8 mouse cellular contexts compared by ENCODE assay signal in genomic region chr1:180811596-180812462, GRCm38 (mm10). TPM values are rescaled to one million over a fixed set of nuclear protein-coding genes. Genes with fewer than 3 reads are reported as not detected.
DNase-seq lines count a peak whose midpoint lies in the region; ATAC-seq and TF ChIP-seq lines count a peak whose summit lies in the region.

No protein-coding gene starts in this region.

- no peak for DNase-seq in heart, postnatal 25 days (ENCODE audit: low spot score)
- DNase-seq in embryonic facial prominence, embryonic 14.5 days (ENCODE audit: low spot score), result no peak
- peak; percentile 70 for DNase-seq in kidney, adult 9 months
- peak; percentile 92 for DNase-seq in midbrain, embryonic 11.5 days (ENCODE audit: low spot score, missing footprints)
- no peak for DNase-seq in frontal cortex, postnatal 10 days (ENCODE audit: low spot score in 2 of 2)
- no peak for DNase-seq in right cerebral cortex, postnatal 25 days

- H3K9me3 ChIP-seq in heart, embryonic 13.5 days, result no peaks in the 10 kb centered on the region
- H3K9me3 ChIP-seq in E14TG2a.4 (ENCODE audit: low read length), result no peaks in the 10 kb centered on the region
- no peaks in the 10 kb centered on the region for H3K9me3 ChIP-seq in embryonic facial prominence, embryonic 14.5 days (ENCODE audit: control insufficient read depth, low read length)
- H3K9me3 ChIP-seq in midbrain, embryonic 11.5 days (ENCODE audit: control insufficient read depth, low read length), result no peaks in the 10 kb centered on the region

- TF ChIP-seq CTCF in E14TG2a.4 (conservative IDR thresholded peaks at IDR 0.05; ENCODE audit: low read length), result peak; percentile 61

- peak overlapping the region; percentile 65 for H3K4me2 ChIP-seq in heart, embryonic 13.5 days
- H3K4me2 ChIP-seq in embryonic facial prominence, embryonic 14.5 days (ENCODE audit: low read depth, low read length), result peak overlapping the region; percentile 59
- peak overlapping the region; percentile 44 for H3K4me2 ChIP-seq in midbrain, embryonic 11.5 days

- WGBS in heart, embryonic 13.5 days, result 2% methylated on average over 27 of the region's 27 CpGs
- WGBS in embryonic facial prominence, embryonic 14.5 days, result 3% methylated on average over 27 of the region's 27 CpGs
- WGBS in midbrain, embryonic 11.5 days, result 6% methylated on average over 27 of the region's 27 CpGs

- H3K4me1 ChIP-seq in heart, embryonic 13.5 days, result peaks cover 50% of the 10 kb centered on the region
- peaks cover 58% of the 10 kb centered on the region for H3K4me1 ChIP-seq in E14TG2a.4 (replicated peaks; ENCODE audit: low read depth, low read length)
- peaks cover 30% of the 10 kb centered on the region for H3K4me1 ChIP-seq in embryonic facial prominence, embryonic 14.5 days (ENCODE audit: control insufficient read depth, insufficient read depth, low read length)
- H3K4me1 ChIP-seq in midbrain, embryonic 11.5 days (ENCODE audit: control insufficient read depth, insufficient read depth, low read length), result peaks cover 25% of the 10 kb centered on the region

- H3K9ac ChIP-seq in heart, embryonic 13.5 days, result peak overlapping the region; percentile 100
- peak overlapping the region; percentile 98 for H3K9ac ChIP-seq in embryonic facial prominence, embryonic 14.5 days (ENCODE audit: low read depth, low read length)
- peak overlapping the region; percentile 98 for H3K9ac ChIP-seq in midbrain, embryonic 11.5 days (ENCODE audit: low read length)

- intact Hi-C loops in heart, postnatal 25 days (cut with DNase I), result loop anchor here (1.0 to 2.0 kb wide), 3 partner anchors 33 to 43 kb away; no protein-coding TSS in a partner anchor

- peak overlapping the region; percentile 100 for H3K27ac ChIP-seq in heart, embryonic 13.5 days (replicated peaks)
- H3K27ac ChIP-seq in embryonic facial prominence, embryonic 14.5 days (replicated peaks; ENCODE audit: low read depth, low read length), result peak overlapping the region; percentile 100
- H3K27ac ChIP-seq in midbrain, embryonic 11.5 days (ENCODE audit: low read depth, low read length), result peak overlapping the region; percentile 97

- no peak for ATAC-seq in heart, embryonic 13.5 days (ENCODE audit: extremely low read depth, insufficient number of reproducible peaks, low FRiP score, low TSS enrichment)
- ATAC-seq in embryonic facial prominence, embryonic 14.5 days (ENCODE audit: low read depth), result no peak
- ATAC-seq in midbrain, embryonic 11.5 days (ENCODE audit: low FRiP score), result no peak

- H3K27me3 ChIP-seq in heart, embryonic 13.5 days (replicated peaks), result no peaks in the 10 kb centered on the region
- no peaks in the 10 kb centered on the region for H3K27me3 ChIP-seq in E14TG2a.4 (ENCODE audit: insufficient read depth, low read length)
- H3K27me3 ChIP-seq in embryonic facial prominence, embryonic 14.5 days (replicated peaks; ENCODE audit: control insufficient read depth, insufficient read depth, low read length), result no peaks in the 10 kb centered on the region
- H3K27me3 ChIP-seq in midbrain, embryonic 11.5 days (ENCODE audit: control insufficient read depth, insufficient read depth, low read length), result no peaks in the 10 kb centered on the region

- peak overlapping the region; percentile 100 for H3K4me3 ChIP-seq in heart, embryonic 13.5 days
- peak overlapping the region; percentile 97 for H3K4me3 ChIP-seq in E14TG2a.4 (replicated peaks; ENCODE audit: low read length)
- H3K4me3 ChIP-seq in embryonic facial prominence, embryonic 14.5 days (ENCODE audit: low read depth, low read length), result peak overlapping the region; percentile 76
- peak overlapping the region; percentile 94 for H3K4me3 ChIP-seq in midbrain, embryonic 11.5 days (ENCODE audit: low read depth, low read length)

- H3K36me3 ChIP-seq in heart, embryonic 13.5 days, result peaks cover 41% of the 10 kb centered on the region
- H3K36me3 ChIP-seq in E14TG2a.4 (ENCODE audit: insufficient read depth, low read length), result peaks cover 46% of the 10 kb centered on the region
- peaks cover 40% of the 10 kb centered on the region for H3K36me3 ChIP-seq in embryonic facial prominence, embryonic 14.5 days (ENCODE audit: control insufficient read depth, insufficient read depth, low read length)
- H3K36me3 ChIP-seq in midbrain, embryonic 11.5 days (ENCODE audit: control insufficient read depth, insufficient read depth, low read length), result peaks cover 21% of the 10 kb centered on the region

RNA-seq across cellular contexts. Expression of gene H3f3a, which starts 1.9 kb away (rescaled TPM):
- 1,623 and 1,726 TPM in 2 replicates for polyA plus RNA-seq in heart, embryonic 13.5 days (2015; fragmentation: Nextera tagmentation; extraction: Ambion mirVana)
- total RNA-seq in heart, postnatal 25 days (2021), result 100 to 1,000 TPM; 494 to 517 TPM
- 2,156 and 2,321 TPM in 2 replicates for polyA plus RNA-seq in embryonic facial prominence, embryonic 14.5 days (2014; fragmentation: Nextera tagmentation; extraction: Ambion mirVana)
- 3,662 and 3,728 TPM in 2 replicates for polyA plus RNA-seq in midbrain, embryonic 11.5 days (2014; fragmentation: Nextera tagmentation; extraction: Ambion mirVana)

RNA-seq across cellular contexts. Expression of gene Sde2, which starts 39.1 kb away (rescaled TPM):
- 22.0 and 23.9 TPM in 2 replicates for polyA plus RNA-seq in heart, embryonic 13.5 days (2015; fragmentation: Nextera tagmentation; extraction: Ambion mirVana)
- total RNA-seq in heart, postnatal 25 days (2021), result 10 to 100 TPM; 10.4 to 11.8 TPM
- 27.2 and 31.2 TPM in 2 replicates for polyA plus RNA-seq in embryonic facial prominence, embryonic 14.5 days (2014; fragmentation: Nextera tagmentation; extraction: Ambion mirVana)
- polyA plus RNA-seq in midbrain, embryonic 11.5 days (2014; fragmentation: Nextera tagmentation; extraction: Ambion mirVana), result 34.1 and 35.1 TPM in 2 replicates

Comparison
In these comparisons a context has a peak if more than half of its experiments do, and no peak if none do; other contexts are left out.
1. DNase-seq: peak in kidney, adult 9 months (single experiment) and midbrain, embryonic 11.5 days (single experiment); none in heart, postnatal 25 days (single experiment), embryonic facial prominence, embryonic 14.5 days (single experiment), frontal cortex, postnatal 10 days (0 of 2) and right cerebral cortex, postnatal 25 days (single experiment).
2. Peak in every context shown above with its lines, with median percentiles within 50 percentile points of each other: H3K27ac ChIP-seq, H3K4me2 ChIP-seq, H3K4me3 ChIP-seq and H3K9ac ChIP-seq.